Mouse (Mus musculus) CD4-positive, CD25-positive, alpha-beta regulatory T cell, adult 2 months (primary cell): ENCODE data around the gene Tmeff1.

Experiments used
- DNase-seq: peaks from one replicate; pipeline ENCODE4 v3.0.0-alpha.2; 2012; ENCODE audit warnings: low read depth, low spot score

Gene Tmeff1

GRCm38 (mm10) chr4:48564962-48565361 lies 20.0 kb upstream of the Tmeff1 start:
- DNase-seq = no peak

GRCm38 (mm10) chr4:48576361-48576760 lies 8.6 kb upstream of the Tmeff1 start:
- no peak for DNase-seq

- no peak for DNase-seq
These were observed 7.1 kb upstream of the Tmeff1 start for GRCm38 (mm10) chr4:48577831-48578230.

GRCm38 (mm10) chr4:48578399-48578798 lies 6.6 kb upstream of the Tmeff1 start:
- DNase-seq = no peak

GRCm38 (mm10) chr4:48579475-48580110 lies 5.4 kb upstream of the Tmeff1 start:
- no peak for DNase-seq

GRCm38 (mm10) chr4:48581201-48581600 lies 3.8 kb upstream of the Tmeff1 start:
- DNase-seq = no peak

- no peak for DNase-seq
These were observed 3.0 kb upstream of the Tmeff1 start for GRCm38 (mm10) chr4:48581993-48582392.

- no peak for DNase-seq
These were observed 2.0 kb upstream of the Tmeff1 start for GRCm38 (mm10) chr4:48582941-48583340.

- DNase-seq = peak; percentile 3
These were observed 496 bp downstream of the Tmeff1 start for GRCm38 (mm10) chr4:48585241-48586098.

GRCm38 (mm10) chr4:48586099-48586821 lies 1.3 kb downstream of the Tmeff1 start:
- no peak for DNase-seq

- DNase-seq = no peak
These were observed 2.6 kb downstream of the Tmeff1 start for GRCm38 (mm10) chr4:48587526-48587925.

- DNase-seq = no peak
These were observed 3.6 kb downstream of the Tmeff1 start for GRCm38 (mm10) chr4:48588576-48588975.

- DNase-seq = no peak
These were observed 5.9 kb downstream of the Tmeff1 start for GRCm38 (mm10) chr4:48590862-48591261.

GRCm38 (mm10) chr4:48591390-48591789 lies 6.4 kb downstream of the Tmeff1 start:
- DNase-seq = no peak

GRCm38 (mm10) chr4:48592328-48592727 lies 7.4 kb downstream of the Tmeff1 start:
- DNase-seq = no peak

GRCm38 (mm10) chr4:48592844-48593243 lies 7.9 kb downstream of the Tmeff1 start:
- no peak for DNase-seq

- no peak for DNase-seq
These were observed 11.1 kb downstream of the Tmeff1 start for GRCm38 (mm10) chr4:48596111-48596510.

- no peak for DNase-seq
These were observed 20.7 kb downstream of the Tmeff1 start for GRCm38 (mm10) chr4:48605650-48606049.

- no peak for DNase-seq
These were observed 24.5 kb downstream of the Tmeff1 start for GRCm38 (mm10) chr4:48609485-48609884.

- DNase-seq = no peak
These were observed 25.3 kb downstream of the Tmeff1 start for GRCm38 (mm10) chr4:48610251-48610650.

GRCm38 (mm10) chr4:48615483-48615882 lies 30.5 kb downstream of the Tmeff1 start:
- DNase-seq = no peak

- DNase-seq = no peak
These were observed 32.2 kb downstream of the Tmeff1 start for GRCm38 (mm10) chr4:48617201-48617600.
